Mouse (Mus musculus) adrenal gland, adult 2 months (tissue): ENCODE measurements around the gene Sell. TPM values are rescaled to one million over a fixed set of nuclear protein-coding genes. Genes with fewer than 3 reads are reported as not detected.

ENCODE experiments used
- polyA plus RNA-seq: library from polyadenylated mRNA; depleted of rRNA; stranded (reverse); fragments of >200 nt; gene quantifications from 2 replicates; pipeline ENCODE4 v1.2.3, GENCODE M21; 2012; rRNA removed
- total RNA-seq, 2 experiments: library from RNA; stranded (reverse); gene quantifications; 2 replicates each; pipeline ENCODE4 v1.2.3; 2021

The Sell gene
- total and polyA plus RNA-seq, 3 experiments: 0.06 to 1.1 (median 0.63) TPM

Other genes starting within 250 kb of the Sell start
- 10 to 100 TPM; 18.5 to 20.0 TPM for gene Scyl3, start 132.9 kb upstream of the Sell start, total RNA-seq
- gene Scyl3, start 132.9 kb upstream of the Sell start, polyA plus RNA-seq: 4.8 and 5.6 TPM in 2 replicates
- 1 to 10 TPM; 1.6 to 1.8 TPM for gene BC055324, start 67.2 kb upstream of the Sell start, total RNA-seq
- 0.16 and 0.39 TPM in 2 replicates for gene BC055324, start 67.2 kb upstream of the Sell start, polyA plus RNA-seq
- 1 to 10 TPM; 3.9 to 4.6 TPM for gene Mettl18, start 67.1 kb upstream of the Sell start, total RNA-seq
- gene Mettl18, start 67.1 kb upstream of the Sell start, polyA plus RNA-seq: 0.09 and 0.22 TPM in 2 replicates
- 1 to 10 TPM; 3.7 to 5.1 TPM for gene Sele, start 13.7 kb upstream of the Sell start, total RNA-seq
- 0.59 and 1.2 TPM in 2 replicates for gene Sele, start 13.7 kb upstream of the Sell start, polyA plus RNA-seq
- 1 to 10 TPM; 1.1 TPM for gene Selp, start 53.3 kb downstream of the Sell start, total RNA-seq
- 0.21 and 0.25 TPM in 2 replicates for gene Selp, start 53.3 kb downstream of the Sell start, polyA plus RNA-seq
- 10 to 100 TPM in 1 of 2 experiments, 1 to 10 TPM in 1; 1.1 to 10.2 TPM for gene F5, start 89.9 kb downstream of the Sell start, total RNA-seq
- 0.30 and 0.47 TPM in 2 replicates for gene F5, start 89.9 kb downstream of the Sell start, polyA plus RNA-seq
- 10 to 100 TPM; 22.1 to 27.8 TPM for gene Slc19a2, start 187.1 kb downstream of the Sell start, total RNA-seq
- gene Slc19a2, start 187.1 kb downstream of the Sell start, polyA plus RNA-seq: 26.1 and 31.8 TPM in 2 replicates
- gene Ccdc181, start 213.6 kb downstream of the Sell start, total RNA-seq: 10 to 100 TPM in 1 of 2 experiments, 1 to 10 TPM in 1; 7.7 to 12.3 TPM
- gene Ccdc181, start 213.6 kb downstream of the Sell start, polyA plus RNA-seq: 1.6 and 1.7 TPM in 2 replicates
- 10 to 100 TPM; 14.0 to 21.0 TPM for gene Nme7, start 242.1 kb downstream of the Sell start, total RNA-seq
- 9.2 and 11.7 TPM in 2 replicates for gene Nme7, start 242.1 kb downstream of the Sell start, polyA plus RNA-seq
- gene Blzf1, start 245.5 kb downstream of the Sell start, total RNA-seq: 10 to 100 TPM; 23.4 to 31.7 TPM
- 0.97 and 0.98 TPM in 2 replicates for gene Blzf1, start 245.5 kb downstream of the Sell start, polyA plus RNA-seq